Comparison of ENCODE assay signal across 8 mouse cellular contexts in the genomic region with DNA sequence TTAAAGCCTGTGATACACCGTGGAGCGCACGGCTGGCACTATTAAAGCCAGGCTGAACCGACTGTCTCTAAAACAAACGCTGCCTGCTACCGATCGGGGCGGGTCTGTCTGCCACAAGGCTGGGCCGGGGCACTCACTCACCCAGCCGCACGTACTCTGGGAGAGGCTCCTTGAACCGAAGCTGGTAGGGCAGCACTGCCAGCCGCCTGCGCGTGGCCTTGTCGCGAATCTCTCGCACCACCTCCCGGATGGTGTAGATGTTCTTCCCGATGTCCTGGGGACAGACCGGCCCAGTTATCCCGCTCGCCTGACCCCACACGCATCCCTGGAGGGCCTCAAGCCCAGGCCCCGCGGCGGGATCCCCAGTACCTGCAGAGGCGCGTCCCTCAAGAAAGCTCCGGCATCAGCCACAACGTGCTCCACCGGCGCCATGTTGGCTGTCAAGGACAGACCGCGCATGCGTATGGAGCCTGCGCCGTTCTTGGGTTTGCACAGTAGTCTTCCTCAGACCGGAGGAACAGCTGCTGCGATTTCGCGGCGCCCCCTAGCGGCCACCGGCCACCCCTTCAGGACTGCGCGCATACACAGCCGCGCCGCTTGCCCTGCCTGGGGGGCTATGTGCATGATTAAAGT. TPM values are rescaled to one million over a fixed set of nuclear protein-coding genes. Genes with fewer than 3 reads are reported as not detected.
DNase-seq lines count a peak whose midpoint lies in the region; ATAC-seq and TF ChIP-seq lines count a peak whose summit lies in the region.

A gene (minus strand): TSS at position 455 of the 633 bp plus-strand sequence.

- DNase-seq in gastrocnemius, postnatal 10 days: peak; percentile 99
- peak; percentile 99 for DNase-seq in induced T-regulatory cell, adult 2 months (ENCODE audit: low read depth)
- DNase-seq in left cerebral cortex, adult 9 months (ENCODE audit: low spot score in 2 of 2): peak; percentile 88 to 95
- peak; percentile 99 for DNase-seq in right cerebral cortex, postnatal 14 days
- DNase-seq in urinary bladder, postnatal 36 days (ENCODE audit: low spot score in 2 of 2): peak; percentile 94 to 96

- H3K4me1 ChIP-seq in cortical plate, adult 2 months (ENCODE audit: control insufficient read depth, insufficient read depth, low read length): peaks cover 2% of the 10 kb centered on the region; the same call in 1 of the 2 replicates

- peak; percentile 90 for ATAC-seq in activated CD4-positive, CD25-positive, alpha-beta regulatory T cell, adult 4 months
- peak; percentile 93 for ATAC-seq in megakaryocyte progenitor cell, adult 5-6 weeks (replicated peaks; ENCODE audit: poor library complexity)

- peak; percentile 77 for TF ChIP-seq CTCF in cortical plate, adult 2 months (IDR thresholded peaks at IDR 0.05; ENCODE audit: extremely low read depth, insufficient read depth, low read length)

- H3K27ac ChIP-seq in cortical plate, adult 2 months (ENCODE audit: insufficient read depth, low read length): peak within 1 kb of the TSS; percentile 5; the same call in 1 of the 2 replicates

- peak within 1 kb of the TSS; percentile 75 for H3K4me3 ChIP-seq in cortical plate, adult 2 months (ENCODE audit: insufficient read depth, low read length)

- peak; percentile 93 for TF ChIP-seq POLR2A in cortical plate, adult 2 months (IDR thresholded peaks at IDR 0.05; ENCODE audit: extremely low read depth, insufficient read depth, low read length)

RNA-seq across cellular contexts. Expression of the gene that starts here (rescaled TPM):
- 10 to 100 TPM; 56.2 to 62.4 TPM for polyA plus RNA-seq in activated CD4-positive, CD25-positive, alpha-beta regulatory T cell, adult 4 months (2017; shearing (Covaris generic))
- polyA plus RNA-seq in cortical plate, adult 2 months (2012; rRNA removed): 54.1 and 58.6 TPM in 2 replicates
- total RNA-seq in gastrocnemius, postnatal 10 days (2021): 10 to 100 TPM; 21.2 to 22.5 TPM
- total RNA-seq in megakaryocyte progenitor cell, adult 5-6 weeks (2015): 56.4 and 57.4 TPM in 2 replicates
- total RNA-seq in megakaryocyte progenitor cell, adult 5-6 weeks (2017): 35.8 and 36.5 TPM in 2 replicates

Comparison
In these comparisons a context has a peak if more than half of its experiments do, and no peak if none do; other contexts are left out.
1. Peak in every context shown above with its lines: DNase-seq, ATAC-seq, H3K4me3 ChIP-seq and H3K27ac ChIP-seq.